Mouse (Mus musculus): ENCODE measurements around the gene Olfr728. TPM values are rescaled to one million over a fixed set of nuclear protein-coding genes. Genes with fewer than 3 reads are reported as not detected.

Gene Olfr728
- total RNA-seq (2017): not detected in 2 replicates

DNA sequence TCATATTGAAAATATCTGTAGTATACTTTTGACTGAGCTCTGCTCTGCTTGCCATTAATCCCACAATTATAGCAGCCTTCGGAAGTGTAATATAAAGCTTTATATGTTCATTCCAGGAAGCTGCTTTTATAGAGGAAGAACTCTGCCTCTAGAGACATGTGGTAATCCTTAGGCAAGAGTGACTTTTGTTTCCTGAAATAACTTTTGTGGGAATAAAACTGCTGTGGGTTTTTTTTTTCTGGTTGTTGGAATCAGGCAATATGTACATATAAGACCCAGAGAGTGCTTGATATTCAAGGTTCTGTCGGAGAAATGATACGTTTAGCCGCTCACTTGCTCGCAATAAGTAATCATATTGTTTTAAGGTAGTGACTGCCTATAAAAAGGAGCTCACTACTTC lies at the start of gene Olfr728:
Gene Olfr728 (minus strand): TSS at position 101 of the 400 bp plus-strand sequence.
- no peak for ATAC-seq (replicated peaks; ENCODE audit: low read depth, poor library complexity, severe bottlenecking)

DNA sequence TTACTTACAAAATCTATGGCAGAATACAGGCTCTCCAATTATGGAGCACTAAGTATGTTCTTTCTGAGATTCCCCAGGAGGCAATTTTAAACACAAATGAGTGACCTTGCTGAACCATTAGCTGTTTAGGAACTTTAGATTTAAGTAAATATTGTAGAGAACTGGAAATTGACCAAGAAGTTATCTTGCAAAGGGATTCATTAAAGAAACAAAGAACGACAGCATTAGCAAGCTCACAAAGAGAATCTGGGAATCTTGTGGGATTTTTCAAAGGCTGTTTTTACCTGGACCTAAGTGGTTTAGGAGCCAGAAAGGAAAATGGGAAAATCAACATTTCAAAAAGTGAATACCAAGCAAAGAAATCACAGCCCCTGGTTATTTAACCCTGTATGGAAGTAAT lies 45.6 kb upstream of the Olfr728 start, which contains the start of gene Olfr730:
Gene Olfr730 (minus strand): TSS at position 101 of the 400 bp plus-strand sequence.
- ATAC-seq (replicated peaks; ENCODE audit: low read depth, poor library complexity, severe bottlenecking): no peak

DNA sequence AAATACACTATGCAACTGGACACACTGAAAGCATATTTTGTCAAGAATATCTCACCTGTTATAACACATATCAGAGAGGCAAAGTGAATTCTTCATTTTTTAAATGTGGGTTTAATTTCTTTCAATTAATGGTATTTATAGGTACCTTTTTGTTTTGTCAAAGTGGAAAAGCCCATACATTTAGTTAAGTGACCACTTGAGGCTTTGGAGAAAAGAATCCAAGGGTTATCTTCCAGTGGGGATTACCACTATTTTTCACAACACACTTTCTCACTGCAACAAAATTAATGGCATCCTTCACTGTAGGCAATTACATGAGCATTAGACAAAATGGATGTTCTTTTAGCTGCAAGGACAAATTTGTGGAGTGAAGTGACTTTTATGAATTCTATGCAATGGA lies 10.3 kb upstream of the Olfr728 start, which contains the start of gene Olfr729:
Gene Olfr729 (minus strand): TSS at position 101 of the 400 bp plus-strand sequence.
- no peak for ATAC-seq (replicated peaks; ENCODE audit: low read depth, poor library complexity, severe bottlenecking)

DNA sequence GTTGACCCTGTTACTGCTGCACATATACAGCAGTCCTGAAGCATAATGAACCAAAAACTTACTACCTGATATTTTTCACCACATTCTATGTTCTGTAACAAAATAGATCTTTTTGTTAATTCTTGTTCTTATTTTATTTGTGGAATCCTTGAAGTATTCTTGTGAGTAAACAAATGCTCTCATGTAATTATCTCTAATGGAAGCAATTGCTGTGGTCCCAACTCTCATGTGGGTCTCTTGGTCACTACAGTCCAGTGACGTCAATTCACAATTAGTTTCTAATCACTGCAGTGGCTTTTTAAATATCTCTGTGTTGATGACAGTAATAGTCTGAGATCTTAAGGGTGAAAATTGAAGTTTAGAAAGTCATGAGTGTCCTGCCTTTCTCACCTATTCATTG lies 19.6 kb downstream of the Olfr728 start, which contains the start of gene Olfr727:
Gene Olfr727 (plus strand): TSS at position 301 of the 400 bp plus-strand sequence.
- no peak for ATAC-seq (replicated peaks; ENCODE audit: low read depth, poor library complexity, severe bottlenecking)

DNA sequence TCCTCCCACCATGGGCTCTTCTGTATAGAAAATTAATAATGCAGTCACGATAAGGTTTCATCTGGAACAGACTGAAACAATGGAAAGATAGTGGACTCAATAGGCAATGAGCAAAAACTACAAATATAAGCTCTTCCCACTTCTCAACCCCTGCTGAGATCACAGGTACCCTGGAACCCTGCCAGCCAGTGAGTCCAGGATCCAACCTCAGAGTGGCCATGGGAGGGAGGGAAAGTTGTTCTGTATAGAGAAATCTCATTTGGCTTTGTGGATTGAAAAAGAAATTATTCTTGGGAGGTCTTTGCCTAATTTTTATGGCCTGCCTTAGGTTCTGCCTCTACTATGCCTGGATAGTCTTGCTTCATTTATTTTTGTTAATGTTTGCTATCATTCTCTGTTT lies 51.6 kb downstream of the Olfr728 start, which contains the start of gene Olfr726:
Gene Olfr726 (minus strand): TSS at position 101 of the 400 bp plus-strand sequence.
- ATAC-seq (replicated peaks; ENCODE audit: low read depth, poor library complexity, severe bottlenecking): no peak

Other genes starting within 250 kb of the Olfr728 start
- gene Olfr722, start 240.7 kb downstream of the Olfr728 start, total RNA-seq (2017): not detected in 2 replicates
- gene Olfr723, start 210.9 kb downstream of the Olfr728 start, total RNA-seq (2017): not detected in 2 replicates
- gene Olfr724, start 179.4 kb downstream of the Olfr728 start, total RNA-seq (2017): not detected in 2 replicates
- not detected in 2 replicates for gene Olfr725, start 102.3 kb downstream of the Olfr728 start, total RNA-seq (2017)
- gene Olfr726, start 51.7 kb downstream of the Olfr728 start, total RNA-seq (2017): not detected in 2 replicates
- gene Olfr727, start 19.5 kb downstream of the Olfr728 start, total RNA-seq (2017): not detected in 2 replicates
- not detected in 2 replicates for gene Olfr729, start 10.2 kb upstream of the Olfr728 start, total RNA-seq (2017)
- gene Olfr730, start 45.5 kb upstream of the Olfr728 start, total RNA-seq (2017): not detected in 2 replicates
- gene Olfr731, start 99.2 kb upstream of the Olfr728 start, total RNA-seq (2017): not detected in 2 replicates
- gene Olfr732, start 141.5 kb upstream of the Olfr728 start, total RNA-seq (2017): not detected in 2 replicates
- gene Olfr733, start 158.8 kb upstream of the Olfr728 start, total RNA-seq (2017): not detected in 2 replicates
- gene Olfr734, start 184.1 kb upstream of the Olfr728 start, total RNA-seq (2017): not detected in 2 replicates
- not detected in 2 replicates for gene Olfr735, start 206.2 kb upstream of the Olfr728 start, total RNA-seq (2017)
- not detected in 2 replicates for gene Tlr11, start 215.2 kb upstream of the Olfr728 start, total RNA-seq (2017)
- gene Olfr736, start 238.5 kb upstream of the Olfr728 start, total RNA-seq (2017): not detected in 2 replicates

Measured in common myeloid progenitor, adult 5-6 weeks (primary cell).